Mouse (Mus musculus) forebrain, embryonic 16.5 days (tissue): ENCODE data around the gene Nfasc. TPM values are rescaled to one million over a fixed set of nuclear protein-coding genes. Genes with fewer than 3 reads are reported as not detected.
A peak's percentile ranks its signal among the peaks of the same experiment; 100 is the strongest.

Experiments used
- ATAC-seq: fragments of 200-750 bp; cut with Nextera tagmentation; 2 replicates; pipeline ENCODE4 v1.8.0; 2017; ENCODE audit warnings: mild to moderate bottlenecking, moderate library complexity
- H3K27ac ChIP-seq: fragments of 300-500 bp; sonication (generic); 2 replicates; pipeline ENCODE4 v1.5.1; 2014; ENCODE audit warnings: low read length, control low read depth
- H3K27me3 ChIP-seq: fragments of 300-500 bp; sonication (generic); replicated peaks from 2 replicates; pipeline ENCODE4 v1.6.1; 2014; ENCODE audit warnings: low read length; ENCODE audit not compliant: control insufficient read depth, insufficient read depth
- H3K36me3 ChIP-seq: fragments of 300-500 bp; sonication (generic); 2 replicates; pipeline ENCODE4 v1.6.1; 2014; ENCODE audit not compliant: control insufficient read depth, insufficient read depth
- H3K4me1 ChIP-seq: fragments of 300-500 bp; sonication (generic); replicated peaks from 2 replicates; pipeline ENCODE4 v1.6.1; 2014; ENCODE audit warnings: low read length; ENCODE audit not compliant: control insufficient read depth, insufficient read depth
- H3K4me2 ChIP-seq: fragments of 300-500 bp; sonication (generic); 2 replicates; pipeline ENCODE4 v1.6.1; 2014; ENCODE audit warnings: mild to moderate bottlenecking, low read length, control low read depth
- H3K4me3 ChIP-seq: fragments of 300-500 bp; sonication (generic); replicated peaks from 2 replicates; pipeline ENCODE4 v1.5.1; 2014; ENCODE audit warnings: mild to moderate bottlenecking, low read length, control low read depth
- H3K9ac ChIP-seq: fragments of 300-500 bp; sonication (generic); replicated peaks from 2 replicates; pipeline ENCODE4 v1.6.1; 2014; ENCODE audit warnings: low read depth, low read length, control low read depth
- H3K9me3 ChIP-seq: fragments of 300-500 bp; sonication (generic); 2 replicates; pipeline ENCODE4 v1.6.1; 2016; ENCODE audit warnings: low read length; ENCODE audit not compliant: control insufficient read depth
- WGBS: fragments of 180-500 bp; shearing (Covaris S2); extraction: QIAGEN DNeasy Blood & Tissue Kit; methylation state at CpG from one replicate; pipeline ENCODE4 v1.1.7; 2014; 5-methylcytosine and 5-hydroxymethylcytosine counted together
- polyA plus RNA-seq: library from polyadenylated mRNA; unstranded; fragments of >200 nt; fragmentation: Nextera tagmentation; extraction: Ambion mirVana; gene quantifications from 2 replicates; pipeline ENCODE4 v1.2.1, GENCODE M21; 2015

Nfasc gene
- polyA plus RNA-seq, 1 experiment from 2014 or later: 61.8 TPM

DNA sequence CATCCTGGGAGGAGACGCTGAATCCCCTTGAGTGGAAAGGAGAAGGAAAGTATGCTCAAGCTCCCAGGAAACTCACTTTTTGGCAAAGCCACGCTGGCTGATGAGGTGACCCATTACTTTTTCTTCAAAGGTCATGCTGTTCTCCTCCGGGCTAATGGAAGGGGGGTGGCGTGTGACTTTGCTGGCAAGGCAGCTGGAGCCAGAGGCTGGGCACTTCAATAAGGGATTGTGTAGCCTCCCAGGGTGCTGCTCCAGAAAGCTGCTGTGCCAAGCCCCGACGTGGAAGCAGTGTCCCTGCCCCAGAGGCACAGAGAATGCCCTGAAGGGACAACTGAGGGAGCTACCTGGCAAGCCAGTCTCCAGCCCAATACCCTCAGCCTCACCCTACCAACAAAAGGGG lies 101.3 kb downstream of the Nfasc start:
- no peaks in the 10 kb centered on the region for H3K9me3 ChIP-seq
- H3K4me2 ChIP-seq: no peak overlapping the region
- WGBS: 74% methylated on average over 6 of the region's 6 CpGs
- H3K36me3 ChIP-seq: peaks cover 2% of the 10 kb centered on the region; the same call in 1 of the 2 replicates
- H3K4me1 ChIP-seq: peaks cover 33% of the 10 kb centered on the region
- H3K9ac ChIP-seq: no peak overlapping the region
- no peak overlapping the region for H3K4me3 ChIP-seq
- no peak overlapping the region; the same call in 1 of the 2 replicates for H3K27ac ChIP-seq
- H3K27me3 ChIP-seq: no peaks in the 10 kb centered on the region
- ATAC-seq: no peak

DNA sequence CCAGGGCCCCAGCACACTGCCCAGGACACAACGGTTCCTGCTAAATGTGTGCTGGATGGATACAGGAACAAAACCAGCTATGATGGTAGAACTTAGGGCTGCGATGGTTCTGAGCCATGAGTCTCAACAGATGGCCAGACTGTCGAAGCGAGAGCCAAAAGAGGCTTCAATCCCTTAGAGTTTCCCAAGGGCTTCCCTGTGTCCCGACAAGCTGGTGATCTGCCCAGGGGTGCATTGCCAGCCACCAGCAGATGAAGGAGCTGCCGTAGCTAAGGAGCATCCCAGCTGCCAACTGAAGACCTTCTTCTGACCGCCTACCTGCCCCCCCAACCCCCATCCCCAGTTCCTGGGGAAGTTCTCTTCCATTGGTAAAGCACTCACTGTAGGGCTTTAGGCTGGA lies 104.3 kb downstream of the Nfasc start:
- peaks cover 33% of the 10 kb centered on the region for H3K4me1 ChIP-seq
- H3K36me3 ChIP-seq: peaks cover 6% of the 10 kb centered on the region
- H3K4me3 ChIP-seq: no peak overlapping the region
- no peaks in the 10 kb centered on the region for H3K9me3 ChIP-seq
- no peak overlapping the region for H3K4me2 ChIP-seq
- H3K9ac ChIP-seq: no peak overlapping the region
- H3K27me3 ChIP-seq: no peaks in the 10 kb centered on the region
- no peak for ATAC-seq
- 69% methylated on average over 7 of the region's 7 CpGs for WGBS
- peak overlapping the region; percentile 26; the same call in 1 of the 2 replicates for H3K27ac ChIP-seq

DNA sequence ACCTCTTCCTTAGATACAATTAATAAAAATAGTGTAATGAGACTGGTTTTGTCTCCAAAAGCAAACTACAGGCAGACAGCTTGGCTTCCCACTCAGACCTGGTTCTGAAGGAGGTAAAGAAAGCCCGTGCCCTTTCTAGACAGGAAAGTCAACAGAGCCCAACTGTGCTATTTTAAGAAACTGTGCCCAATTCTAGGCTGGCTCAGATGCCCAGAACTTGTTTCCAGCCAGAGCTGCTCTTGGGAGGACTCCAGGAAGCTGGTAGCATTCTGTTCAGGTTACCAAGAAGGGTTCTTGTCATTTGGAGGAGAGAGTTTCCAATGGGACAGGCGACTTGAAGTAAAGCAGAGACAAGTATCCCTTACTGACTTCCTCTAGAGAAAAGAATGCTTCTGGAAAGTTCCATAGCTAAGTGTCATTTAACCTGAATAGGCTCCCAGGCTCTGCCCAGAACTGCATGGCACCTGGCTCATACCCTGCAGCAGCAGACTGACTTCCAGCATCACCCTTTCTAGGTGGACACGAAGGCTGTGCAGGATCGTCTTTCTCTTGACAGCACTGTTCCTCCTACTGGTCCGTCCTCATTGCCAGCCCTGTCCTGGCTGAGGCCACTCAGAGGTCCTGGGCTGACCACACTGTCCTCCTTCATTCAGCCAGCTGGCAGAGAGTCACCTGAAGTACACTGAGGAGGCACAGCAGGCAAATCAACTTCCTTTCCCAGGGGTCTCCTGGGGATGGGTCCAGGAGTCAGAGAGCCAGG lies 111.8 kb downstream of the Nfasc start:
- no peaks in the 10 kb centered on the region for H3K27me3 ChIP-seq
- no peak overlapping the region for H3K4me2 ChIP-seq
- 78% methylated on average over 5 of the region's 5 CpGs for WGBS
- no peak overlapping the region for H3K4me3 ChIP-seq
- H3K9me3 ChIP-seq: no peaks in the 10 kb centered on the region
- no peak for ATAC-seq
- peaks cover 8% of the 10 kb centered on the region; the same call in 1 of the 2 replicates for H3K4me1 ChIP-seq
- H3K36me3 ChIP-seq: peaks cover 15% of the 10 kb centered on the region
- no peak overlapping the region; the same call in 1 of the 2 replicates for H3K27ac ChIP-seq
- no peak overlapping the region for H3K9ac ChIP-seq

GRCm38 (mm10) chr1:132628599-132628998 lies 113.0 kb downstream of the Nfasc start:
- 64% methylated on average over 3 of the region's 3 CpGs for WGBS
- ATAC-seq: no peak

GRCm38 (mm10) chr1:132628183-132628582 lies 113.4 kb downstream of the Nfasc start:
- Histone ChIP-seq H3K4me3 (no peak overlapping the region), H3K27ac (no peak overlapping the region), H3K4me2 (no peak overlapping the region), H3K9me3 (no peaks in the 10 kb centered on the region), H3K4me1 (peaks cover 9% of the 10 kb centered on the region; the same call in 1 of the 2 replicates), H3K27me3 (no peaks in the 10 kb centered on the region), H3K36me3 (peaks cover 11% of the 10 kb centered on the region), H3K9ac (no peak overlapping the region)
- no peak for ATAC-seq
- 91% methylated on average over 8 of the region's 8 CpGs for WGBS

More at GRCm38 (mm10) chr1:132628599-132628998, 113.0 kb downstream of the Nfasc start:
- no peak overlapping the region for H3K4me2 ChIP-seq
- no peak overlapping the region for H3K27ac ChIP-seq
- peaks cover 8% of the 10 kb centered on the region; the same call in 1 of the 2 replicates for H3K4me1 ChIP-seq
- no peaks in the 10 kb centered on the region for H3K27me3 ChIP-seq
- H3K9ac ChIP-seq: no peak overlapping the region
- no peak overlapping the region for H3K4me3 ChIP-seq
- H3K36me3 ChIP-seq: peaks cover 11% of the 10 kb centered on the region
- H3K9me3 ChIP-seq: no peaks in the 10 kb centered on the region

- H3K4me1 ChIP-seq: peaks cover 9% of the 10 kb centered on the region; the same call in 1 of the 2 replicates
- no peak overlapping the region for H3K27ac ChIP-seq
- no peaks in the 10 kb centered on the region for H3K9me3 ChIP-seq
- no peak overlapping the region for H3K9ac ChIP-seq
- peaks cover 11% of the 10 kb centered on the region for H3K36me3 ChIP-seq
- no peaks in the 10 kb centered on the region for H3K27me3 ChIP-seq
- no peak overlapping the region for H3K4me3 ChIP-seq
- ATAC-seq: no peak
- no peak overlapping the region for H3K4me2 ChIP-seq
- 71% methylated on average over 7 of the region's 7 CpGs for WGBS
Measured at GRCm38 (mm10) chr1:132626125-132626756, 115.4 kb downstream of the Nfasc start.

DNA sequence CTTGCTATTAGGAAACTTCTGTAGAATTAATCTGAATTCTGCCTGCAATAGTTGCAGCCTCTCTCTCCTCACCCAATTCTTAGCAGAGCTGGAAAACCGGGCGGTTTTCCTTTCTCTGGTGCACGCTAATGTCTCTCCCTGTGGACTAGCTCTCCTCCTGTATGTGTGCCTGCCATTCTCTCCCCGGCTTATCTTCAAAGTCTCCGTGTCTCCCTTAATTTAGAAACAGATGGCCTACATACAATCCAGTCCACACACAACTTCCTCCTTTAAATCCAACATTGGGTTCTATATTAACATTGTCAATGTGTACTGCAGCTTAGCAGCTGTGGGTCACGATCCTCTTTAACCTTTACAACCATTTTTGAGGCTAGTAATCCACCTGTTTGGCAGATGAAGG lies 116.6 kb downstream of the Nfasc start:
- no peak overlapping the region for H3K4me2 ChIP-seq
- no peak overlapping the region for H3K9ac ChIP-seq
- ATAC-seq: no peak
- WGBS: 79% methylated on average over 6 of the region's 6 CpGs
- peaks cover 8% of the 10 kb centered on the region for H3K36me3 ChIP-seq
- no peaks in the 10 kb centered on the region for H3K9me3 ChIP-seq
- H3K4me3 ChIP-seq: no peak overlapping the region
- H3K27ac ChIP-seq: no peak overlapping the region
- peaks cover 9% of the 10 kb centered on the region; the same call in 1 of the 2 replicates for H3K4me1 ChIP-seq
- H3K27me3 ChIP-seq: no peaks in the 10 kb centered on the region

- H3K9me3 ChIP-seq: no peaks in the 10 kb centered on the region
- no peak overlapping the region for H3K27ac ChIP-seq
- no peak overlapping the region for H3K9ac ChIP-seq
Measured at GRCm38 (mm10) chr1:132624466-132624865, 117.1 kb downstream of the Nfasc start.

DNA sequence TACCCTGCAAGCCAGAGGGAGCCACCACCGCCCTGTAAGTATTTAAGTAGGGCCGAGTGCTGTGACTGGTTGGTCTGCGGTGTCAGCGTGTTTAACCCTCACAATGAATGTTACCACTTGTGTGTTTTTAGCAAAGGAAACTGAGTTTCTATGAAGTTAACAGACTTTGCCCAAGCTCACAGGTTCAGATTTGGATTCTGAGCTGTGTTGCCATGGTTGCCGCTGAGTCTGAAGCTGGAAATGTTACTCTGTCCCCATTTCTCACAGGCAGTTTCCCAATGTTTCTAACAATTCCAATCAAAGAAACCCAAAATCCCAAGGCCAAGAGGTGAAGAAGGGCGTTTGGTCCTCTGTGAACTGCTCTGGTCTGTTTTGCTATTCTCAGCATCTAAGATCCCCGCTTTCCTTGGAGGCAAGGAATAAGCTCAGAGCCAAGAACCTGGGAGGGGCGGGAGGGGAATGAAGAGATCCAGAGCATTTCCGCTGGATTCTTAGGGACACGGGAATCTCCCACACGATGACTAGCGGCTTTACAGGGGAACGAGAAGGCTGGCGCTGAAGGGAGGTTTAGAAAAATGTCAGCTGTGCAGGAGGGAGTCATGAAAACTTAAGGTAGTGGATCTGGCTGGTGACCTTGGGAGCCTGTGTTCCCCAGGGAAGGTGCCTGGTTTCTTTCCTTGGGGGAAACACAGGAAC lies 117.8 kb downstream of the Nfasc start:
- 0 out of 2 replicates have a peak, but pooled peaks cover 2% of the 10 kb centered on the region for H3K4me1 ChIP-seq
- no peak overlapping the region for H3K9ac ChIP-seq
- ATAC-seq: no peak
- no peak overlapping the region for H3K27ac ChIP-seq
- H3K36me3 ChIP-seq: peaks cover 8% of the 10 kb centered on the region
- H3K9me3 ChIP-seq: no peaks in the 10 kb centered on the region
- WGBS: 65% methylated on average over 14 of the region's 14 CpGs
- no peak overlapping the region for H3K4me3 ChIP-seq
- H3K27me3 ChIP-seq: no peaks in the 10 kb centered on the region
- H3K4me2 ChIP-seq: no peak overlapping the region

More at GRCm38 (mm10) chr1:132624466-132624865, 117.1 kb downstream of the Nfasc start:
- Histone ChIP-seq H3K4me2 (no peak overlapping the region), H3K27me3 (no peaks in the 10 kb centered on the region), H3K4me3 (no peak overlapping the region), H3K36me3 (peaks cover 8% of the 10 kb centered on the region), H3K4me1 (peaks cover 5% of the 10 kb centered on the region; the same call in 1 of the 2 replicates)
- ATAC-seq: no peak
- 81% methylated on average over 1 of the region's 1 CpGs for WGBS
